Mouse (Mus musculus): Measurements from ENCODE around the gene Nkiras2. TPM values are rescaled to one million over a fixed set of nuclear protein-coding genes. Genes with fewer than 3 reads are reported as not detected.

Gene Nkiras2
- polyA plus RNA-seq, 1 experiment = 39.5 TPM

- Histone ChIP-seq H3K27me3 (ENCODE audit: control insufficient read depth, insufficient read depth, low read length) (no peaks in the 10 kb centered on the region; the same call in 1 of the 2 replicates), H3K4me1 (ENCODE audit: control insufficient read depth, insufficient read depth, insufficient read length) (no peaks in the 10 kb centered on the region), H3K4me3 (ENCODE audit: extremely low read depth, insufficient read depth, insufficient read length) (no peak overlapping the region), H3K36me3 (ENCODE audit: control insufficient read depth, insufficient read depth, low read length) (no peaks in the 10 kb centered on the region), H3K27ac (ENCODE audit: insufficient read depth, low read length) (no peak overlapping the region)
- WGBS = 83% methylated on average over 1 of the region's 1 CpGs
- no peak for TF ChIP-seq CTCF (IDR thresholded peaks at IDR 0.05; ENCODE audit: extremely low read depth, insufficient read depth, insufficient read length, insufficient replicate concordance)
- no peak for TF ChIP-seq POLR2A (IDR thresholded peaks at IDR 0.05; ENCODE audit: low read depth, low read length)
- DNase-seq (ENCODE audit: low read depth in 1 of 2, low spot score in 2 of 2) = no peak
Observed at GRCm38 (mm10) chr11:100671049-100671448, 52.0 kb downstream of the Nkiras2 start.

GRCm38 (mm10) chr11:100671956-100672355, 52.9 kb downstream of the Nkiras2 start:
- TF ChIP-seq POLR2A (IDR thresholded peaks at IDR 0.05; ENCODE audit: low read depth, low read length) = no peak
- no peak for TF ChIP-seq CTCF (IDR thresholded peaks at IDR 0.05; ENCODE audit: extremely low read depth, insufficient read depth, insufficient read length, insufficient replicate concordance)
- H3K27me3 ChIP-seq (ENCODE audit: control insufficient read depth, insufficient read depth, low read length) = no peaks in the 10 kb centered on the region; the same call in 1 of the 2 replicates
- WGBS = 73% methylated on average over 2 of the region's 2 CpGs

GRCm38 (mm10) chr11:100673169-100673568, 54.1 kb downstream of the Nkiras2 start:
- WGBS = 23% methylated on average over 23 of the region's 23 CpGs
- no peak overlapping the region for H3K27ac ChIP-seq (ENCODE audit: insufficient read depth, low read length)
- H3K4me1 ChIP-seq (ENCODE audit: control insufficient read depth, insufficient read depth, insufficient read length) = no peaks in the 10 kb centered on the region
- H3K36me3 ChIP-seq (ENCODE audit: control insufficient read depth, insufficient read depth, low read length) = no peaks in the 10 kb centered on the region
- H3K27me3 ChIP-seq (ENCODE audit: control insufficient read depth, insufficient read depth, low read length) = peaks cover 1% of the 10 kb centered on the region; the same call in 1 of the 2 replicates
- no peak for TF ChIP-seq POLR2A (IDR thresholded peaks at IDR 0.05; ENCODE audit: low read depth, low read length)
- no peak for TF ChIP-seq CTCF (IDR thresholded peaks at IDR 0.05; ENCODE audit: extremely low read depth, insufficient read depth, insufficient read length, insufficient replicate concordance)
- no peak for DNase-seq (ENCODE audit: low read depth in 1 of 2, low spot score in 2 of 2)
- H3K4me3 ChIP-seq (ENCODE audit: extremely low read depth, insufficient read depth, insufficient read length) = no peak overlapping the region

More at GRCm38 (mm10) chr11:100671956-100672355, 52.9 kb downstream of the Nkiras2 start:
- Histone ChIP-seq H3K36me3 (ENCODE audit: control insufficient read depth, insufficient read depth, low read length) (no peaks in the 10 kb centered on the region), H3K27ac (ENCODE audit: insufficient read depth, low read length) (no peak overlapping the region), H3K4me3 (ENCODE audit: extremely low read depth, insufficient read depth, insufficient read length) (no peak overlapping the region), H3K4me1 (ENCODE audit: control insufficient read depth, insufficient read depth, insufficient read length) (no peaks in the 10 kb centered on the region)
- no peak for DNase-seq (ENCODE audit: low read depth in 1 of 2, low spot score in 2 of 2)

Other genes with a start within 250 kb of the Nkiras2 start
- gene Jup, start 221.5 kb upstream of the Nkiras2 start, polyA plus RNA-seq (2012; rRNA removed) = 84.5 and 91.6 TPM in 2 replicates
- gene P3h4, start 204.4 kb upstream of the Nkiras2 start, polyA plus RNA-seq (2012; rRNA removed) = 6.7 and 11.1 TPM in 2 replicates
- 14.9 and 16.7 TPM in 2 replicates for gene Fkbp10, start 203.5 kb upstream of the Nkiras2 start, polyA plus RNA-seq (2012; rRNA removed)
- gene Nt5c3b, start 177.4 kb upstream of the Nkiras2 start, polyA plus RNA-seq (2012; rRNA removed) = 28.8 and 40.8 TPM in 2 replicates
- gene Klhl10, start 177.3 kb upstream of the Nkiras2 start, polyA plus RNA-seq (2012; rRNA removed) = 0.18 and 0.27 TPM in 2 replicates
- gene Klhl11, start 146.5 kb upstream of the Nkiras2 start, polyA plus RNA-seq (2012; rRNA removed) = 2.6 and 4.2 TPM in 2 replicates
- 57.4 and 58.6 TPM in 2 replicates for gene Acly, start 91.2 kb upstream of the Nkiras2 start, polyA plus RNA-seq (2012; rRNA removed)
- 0.04 and 0.07 TPM in 2 replicates for gene Ttc25, start 73.6 kb upstream of the Nkiras2 start, polyA plus RNA-seq (2012; rRNA removed)
- gene Cnp, start 44.3 kb upstream of the Nkiras2 start, polyA plus RNA-seq (2012; rRNA removed) = 97.4 and 120 TPM in 2 replicates
- gene Dnajc7, start 924 bp downstream of the Nkiras2 start, polyA plus RNA-seq (2012; rRNA removed) = 43.9 and 53.7 TPM in 2 replicates
- 0.50 and 0.60 TPM in 2 replicates for gene Zfp385c, start 73.2 kb downstream of the Nkiras2 start, polyA plus RNA-seq (2012; rRNA removed)
- 15.1 and 17.6 TPM in 2 replicates for gene Dhx58, start 85.0 kb downstream of the Nkiras2 start, polyA plus RNA-seq (2012; rRNA removed)
- 31.1 and 39.0 TPM in 2 replicates for gene Kat2a, start 93.2 kb downstream of the Nkiras2 start, polyA plus RNA-seq (2012; rRNA removed)
- gene Hspb9, start 94.6 kb downstream of the Nkiras2 start, polyA plus RNA-seq (2012; rRNA removed) = 0.36 TPM in 1 of 2 replicates, not detected in the other
- 183 and 200 TPM in 2 replicates for gene Rab5c, start 119.0 kb downstream of the Nkiras2 start, polyA plus RNA-seq (2012; rRNA removed)
- gene Kcnh4, start 140.7 kb downstream of the Nkiras2 start, polyA plus RNA-seq (2012; rRNA removed) = 0.82 and 1.5 TPM in 2 replicates
- 0.22 TPM in 1 of 2 replicates, not detected in the other for gene Hcrt, start 143.7 kb downstream of the Nkiras2 start, polyA plus RNA-seq (2012; rRNA removed)
- 7.8 and 9.6 TPM in 2 replicates for gene Ghdc, start 151.7 kb downstream of the Nkiras2 start, polyA plus RNA-seq (2012; rRNA removed)
- 33.2 and 45.2 TPM in 2 replicates for gene Stat5b, start 231.5 kb downstream of the Nkiras2 start, polyA plus RNA-seq (2012; rRNA removed)
- 24.7 and 35.7 TPM in 2 replicates for gene Stat5a, start 240.1 kb downstream of the Nkiras2 start, polyA plus RNA-seq (2012; rRNA removed)

Measured in spleen, adult 2 months (tissue).